Mouse (Mus musculus) heart, embryonic 15.5 days (tissue): ENCODE data around the gene Kmt5c. TPM values are rescaled to one million over a fixed set of nuclear protein-coding genes. Genes with fewer than 3 reads are reported as not detected.
A peak's percentile ranks its signal among the peaks of the same experiment; 100 is the strongest.

ENCODE experiments used
- ATAC-seq: fragments of 200-750 bp; cut with Nextera tagmentation; replicated peaks from 2 replicates; pipeline ENCODE4 v1.8.0; 2017; ENCODE audit warnings: low read depth, moderate TSS enrichment; ENCODE audit not compliant: insufficient number of reproducible peaks, insufficient read depth, low FRiP score
- H3K27ac ChIP-seq: fragments of 300-500 bp; sonication (generic); 2 replicates; pipeline ENCODE4 v1.5.1; 2015; ENCODE audit warnings: mild to moderate bottlenecking, inconsistent platforms
- H3K27me3 ChIP-seq: fragments of 300-500 bp; sonication (generic); 2 replicates; pipeline ENCODE4 v1.6.1; 2015; ENCODE audit warnings: inconsistent platforms
- H3K36me3 ChIP-seq: fragments of 300-500 bp; sonication (generic); 2 replicates; pipeline ENCODE4 v1.6.1; 2015; ENCODE audit warnings: mild to moderate bottlenecking, inconsistent platforms
- H3K4me1 ChIP-seq: fragments of 300-500 bp; sonication (generic); replicated peaks from 2 replicates; pipeline ENCODE4 v1.6.1; 2015; ENCODE audit warnings: inconsistent platforms
- H3K4me2 ChIP-seq: fragments of 300-500 bp; sonication (generic); 2 replicates; pipeline ENCODE4 v1.6.1; 2015; ENCODE audit warnings: inconsistent platforms, mild to moderate bottlenecking, moderate library complexity
- H3K4me3 ChIP-seq: fragments of 300-500 bp; sonication (generic); 2 replicates; pipeline ENCODE4 v1.5.1; 2015; ENCODE audit warnings: mild to moderate bottlenecking, inconsistent platforms
- H3K9ac ChIP-seq: fragments of 300-500 bp; sonication (generic); 2 replicates; pipeline ENCODE4 v1.6.1; 2015; ENCODE audit warnings: mild to moderate bottlenecking, inconsistent platforms
- H3K9me3 ChIP-seq: fragments of 300-500 bp; sonication (generic); replicated peaks from 2 replicates; pipeline ENCODE4 v1.6.1; 2016; ENCODE audit warnings: inconsistent platforms
- WGBS: fragments of 180-500 bp; shearing (Covaris S2); methylation state at CpG from one replicate; pipeline ENCODE4 v1.1.7; 2015; ENCODE audit warnings: mixed read lengths; 5-methylcytosine and 5-hydroxymethylcytosine counted together
- polyA plus RNA-seq: library from polyadenylated mRNA; unstranded; fragments of >200 nt; fragmentation: Nextera tagmentation; extraction: Ambion mirVana; gene quantifications from 2 replicates; pipeline ENCODE4 v1.2.1, GENCODE M21; 2015

Kmt5c gene
- polyA plus RNA-seq, 1 experiment from 2014 or later = 47.8 TPM

GRCm38 (mm10) chr7:4746326-4746980 lies 6.5 kb downstream of the Kmt5c start:
- Histone ChIP-seq H3K4me2 (no peak overlapping the region), H3K4me1 (peaks cover 17% of the 10 kb centered on the region), H3K9ac (no peak overlapping the region), H3K36me3 (peaks cover 20% of the 10 kb centered on the region; the same call in 1 of the 2 replicates), H3K27ac (no peak overlapping the region), H3K4me3 (no peak overlapping the region), H3K9me3 (no peaks in the 10 kb centered on the region), H3K27me3 (no peaks in the 10 kb centered on the region)
- WGBS = 85% methylated on average over 22 of the region's 22 CpGs
- no peak for ATAC-seq

DNA sequence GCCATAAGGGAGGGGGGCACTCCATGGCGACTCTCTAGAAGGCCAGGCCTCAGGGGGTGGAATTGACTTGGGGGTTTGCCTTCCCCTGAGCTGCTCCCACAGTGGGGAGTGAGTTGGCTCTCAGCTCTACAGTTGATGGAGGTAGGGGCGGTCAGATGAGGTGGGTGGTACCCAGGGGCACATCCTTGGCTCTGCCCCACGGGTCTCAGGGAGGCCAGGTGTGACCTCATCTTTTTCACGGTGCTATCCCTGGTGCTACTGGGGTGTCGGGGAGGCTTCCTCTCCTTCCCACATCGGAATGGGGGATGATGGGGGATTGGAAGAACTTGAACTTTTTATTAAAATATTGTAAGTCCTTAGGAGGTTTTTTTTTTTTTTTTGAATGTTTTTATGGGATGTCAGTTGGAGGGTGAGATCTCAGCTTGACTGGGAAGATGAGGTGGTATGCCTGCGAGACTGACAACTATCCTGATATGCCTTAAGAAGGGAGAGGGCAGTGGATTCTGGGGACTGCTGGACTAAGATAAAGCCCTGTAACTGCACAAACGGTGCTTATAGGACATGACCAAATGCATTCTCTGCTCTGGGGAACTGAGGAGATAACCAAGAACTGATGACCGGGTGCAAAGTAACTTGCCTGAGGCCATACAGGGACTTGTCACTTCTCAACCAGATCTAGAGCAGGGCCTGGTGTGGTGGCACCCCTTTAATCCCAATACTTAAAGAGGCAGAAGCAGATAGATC lies 7.4 kb downstream of the Kmt5c start:
- Histone ChIP-seq H3K9me3 (no peaks in the 10 kb centered on the region), H3K27me3 (no peaks in the 10 kb centered on the region), H3K4me2 (no peak overlapping the region), H3K27ac (no peak overlapping the region), H3K9ac (no peak overlapping the region), H3K4me1 (peaks cover 15% of the 10 kb centered on the region), H3K4me3 (no peak overlapping the region), H3K36me3 (peaks cover 20% of the 10 kb centered on the region; the same call in 1 of the 2 replicates)
- no peak for ATAC-seq
- WGBS = 55% methylated on average over 9 of the region's 9 CpGs

- H3K9ac ChIP-seq = no peak overlapping the region
- no peak for ATAC-seq
- peaks cover 16% of the 10 kb centered on the region for H3K4me1 ChIP-seq
- 68% methylated on average over 4 of the region's 4 CpGs for WGBS
- H3K4me3 ChIP-seq = no peak overlapping the region
- no peak overlapping the region for H3K27ac ChIP-seq
- no peaks in the 10 kb centered on the region for H3K27me3 ChIP-seq
- no peak overlapping the region for H3K4me2 ChIP-seq
- no peaks in the 10 kb centered on the region for H3K9me3 ChIP-seq
- H3K36me3 ChIP-seq = peaks cover 20% of the 10 kb centered on the region; the same call in 1 of the 2 replicates
Measured at GRCm38 (mm10) chr7:4748321-4748720, 8.4 kb downstream of the Kmt5c start.

- ATAC-seq = no peak
- Histone ChIP-seq H3K27me3 (no peaks in the 10 kb centered on the region), H3K9me3 (no peaks in the 10 kb centered on the region), H3K4me2 (no peak overlapping the region), H3K9ac (no peak overlapping the region), H3K36me3 (peaks cover 19% of the 10 kb centered on the region; the same call in 1 of the 2 replicates), H3K27ac (no peak overlapping the region), H3K4me1 (peaks cover 16% of the 10 kb centered on the region), H3K4me3 (no peak overlapping the region)
- 54% methylated on average over 2 of the region's 2 CpGs for WGBS
Measured at GRCm38 (mm10) chr7:4749169-4749568, 9.3 kb downstream of the Kmt5c start.

DNA sequence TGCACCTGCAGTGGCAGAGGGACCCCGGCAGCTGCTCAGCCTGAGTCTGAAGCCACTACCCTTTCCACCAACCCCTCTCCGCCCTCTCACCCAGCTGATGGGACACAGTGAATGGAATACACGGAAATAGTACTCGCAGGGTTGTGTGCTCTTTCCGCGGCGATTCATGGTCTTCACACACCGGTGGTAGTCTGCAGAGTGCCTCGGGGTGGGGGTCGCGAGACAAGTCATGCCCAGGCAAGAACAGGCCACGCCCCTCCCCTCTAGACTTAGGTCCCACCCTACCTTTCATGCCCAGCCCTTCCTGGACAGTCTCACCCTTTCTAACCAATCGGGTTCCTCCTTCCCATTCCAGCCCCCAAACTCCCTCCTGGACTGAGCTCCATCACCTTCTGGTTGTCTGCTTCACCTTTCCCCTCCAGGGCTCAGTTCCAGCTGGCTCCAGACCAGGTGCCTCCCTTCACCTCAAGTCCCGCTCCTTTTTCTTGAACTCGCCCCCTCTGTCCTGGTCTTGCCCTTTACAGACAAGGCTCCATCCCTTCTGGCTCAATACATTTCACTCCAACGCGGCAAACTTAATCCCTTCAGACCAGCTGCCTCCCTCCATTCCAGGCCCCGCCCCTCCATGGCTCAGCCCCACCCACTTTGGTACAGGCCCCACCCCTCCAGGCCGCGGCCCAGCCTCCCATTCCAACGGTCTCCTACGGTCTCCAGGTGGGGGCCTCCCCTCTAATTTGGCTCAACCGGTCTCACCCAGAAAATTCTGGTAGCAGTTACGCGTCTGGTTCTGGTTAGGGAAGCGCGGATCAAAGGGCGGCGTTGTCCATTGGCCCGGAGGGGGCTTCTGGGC lies 12.3 kb downstream of the Kmt5c start:
- ATAC-seq = peak; percentile 66
- H3K4me2 ChIP-seq = peak overlapping the region; percentile 72
- no peaks in the 10 kb centered on the region for H3K9me3 ChIP-seq
- H3K4me1 ChIP-seq = peaks cover 16% of the 10 kb centered on the region
- H3K9ac ChIP-seq = peak overlapping the region; percentile 10; the same call in 1 of the 2 replicates
- WGBS = 2% methylated on average over 30 of the region's 30 CpGs
- peak overlapping the region; percentile 50 for H3K4me3 ChIP-seq
- H3K36me3 ChIP-seq = no peaks in the 10 kb centered on the region
- no peaks in the 10 kb centered on the region for H3K27me3 ChIP-seq
- peak overlapping the region; percentile 48 for H3K27ac ChIP-seq

DNA sequence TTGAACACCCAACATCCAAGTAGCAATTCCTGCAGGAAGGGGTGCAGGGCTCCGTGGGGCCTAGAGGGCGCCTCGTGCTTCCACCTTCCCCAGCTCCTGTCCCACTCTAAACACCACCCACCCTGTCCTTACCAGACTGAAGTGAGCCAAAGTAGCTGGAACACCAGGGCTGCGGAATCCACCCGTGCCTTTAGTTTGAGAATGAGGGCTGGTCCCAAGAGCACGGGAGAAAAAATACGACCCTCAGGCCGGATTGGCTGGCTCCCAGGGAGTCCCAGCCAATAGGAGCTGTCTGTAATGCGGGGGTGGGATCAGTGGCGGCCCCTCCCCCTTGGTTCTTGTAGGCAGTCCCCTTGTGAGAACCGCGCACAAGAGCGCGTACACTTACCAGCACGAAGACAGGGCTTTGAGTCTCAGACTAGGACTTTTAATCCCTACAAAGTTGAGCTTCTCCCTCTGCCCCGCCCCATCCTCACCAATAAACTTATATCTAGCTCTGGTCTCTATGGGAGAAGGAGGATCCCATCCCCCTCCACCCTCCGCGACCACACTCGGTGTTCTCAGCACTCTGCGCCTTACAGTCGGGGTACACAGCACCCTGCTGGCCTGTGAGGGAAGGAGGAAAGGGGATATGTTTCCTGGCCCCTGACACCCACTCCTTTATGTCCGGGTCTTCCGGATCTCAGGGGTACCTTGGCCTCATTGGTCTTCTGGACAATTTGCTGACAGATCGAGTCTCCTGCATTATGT lies 13.1 kb downstream of the Kmt5c start, which contains the start of gene Cox6b2:
Gene Cox6b2 (minus strand): TSS at position 274 of the 750 bp plus-strand sequence.
- H3K4me2 ChIP-seq = peak within 1 kb of the TSS; percentile 72
- peak within 1 kb of the TSS; percentile 48 for H3K27ac ChIP-seq
- peaks cover 16% of the 10 kb centered on the region for H3K4me1 ChIP-seq
- no peaks in the 10 kb centered on the region for H3K27me3 ChIP-seq
- peak within 1 kb of the TSS; percentile 10; the same call in 1 of the 2 replicates for H3K9ac ChIP-seq
- H3K4me3 ChIP-seq = peak within 1 kb of the TSS; percentile 50
- WGBS = 2% methylated on average over 24 of the region's 24 CpGs
- no peaks in the 10 kb centered on the region for H3K36me3 ChIP-seq
- H3K9me3 ChIP-seq = no peaks in the 10 kb centered on the region
- ATAC-seq = peak; percentile 88

DNA sequence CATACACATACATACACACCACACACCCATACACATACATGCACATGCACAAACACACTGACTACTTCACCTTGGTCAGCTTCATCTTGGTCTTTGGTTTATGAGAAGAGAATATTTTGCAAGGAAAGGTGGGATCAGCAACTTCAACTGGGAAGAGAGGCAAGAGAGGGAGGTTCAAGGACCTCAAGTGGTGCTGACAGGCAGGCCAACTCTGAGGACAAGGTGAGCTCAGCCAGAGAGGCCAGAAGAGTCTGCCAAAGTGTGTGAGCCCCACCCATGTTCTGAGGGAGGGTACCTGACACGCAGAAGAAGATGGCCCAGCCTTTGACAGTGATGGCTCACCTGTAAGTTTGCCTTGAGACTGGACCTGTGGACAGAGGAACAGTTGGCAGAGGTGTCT lies 19.8 kb downstream of the Kmt5c start:
- Histone ChIP-seq H3K4me2 (no peak overlapping the region), H3K27ac (no peak overlapping the region), H3K9me3 (no peaks in the 10 kb centered on the region), H3K4me3 (no peak overlapping the region), H3K4me1 (no peaks in the 10 kb centered on the region), H3K9ac (no peak overlapping the region), H3K36me3 (no peaks in the 10 kb centered on the region), H3K27me3 (no peaks in the 10 kb centered on the region)
- ATAC-seq = no peak
- WGBS = 35% methylated on average over 1 of the region's 1 CpGs

- Histone ChIP-seq H3K9me3 (no peaks in the 10 kb centered on the region), H3K9ac (no peak overlapping the region), H3K4me2 (no peak overlapping the region), H3K36me3 (no peaks in the 10 kb centered on the region), H3K4me3 (no peak overlapping the region), H3K4me1 (0 out of 2 replicates have a peak, but pooled peaks cover 3% of the 10 kb centered on the region), H3K27ac (no peak overlapping the region), H3K27me3 (no peaks in the 10 kb centered on the region)
- no peak for ATAC-seq
- WGBS = 35% methylated on average over 4 of the region's 4 CpGs
Measured at GRCm38 (mm10) chr7:4764946-4765710, 25.2 kb downstream of the Kmt5c start.

DNA sequence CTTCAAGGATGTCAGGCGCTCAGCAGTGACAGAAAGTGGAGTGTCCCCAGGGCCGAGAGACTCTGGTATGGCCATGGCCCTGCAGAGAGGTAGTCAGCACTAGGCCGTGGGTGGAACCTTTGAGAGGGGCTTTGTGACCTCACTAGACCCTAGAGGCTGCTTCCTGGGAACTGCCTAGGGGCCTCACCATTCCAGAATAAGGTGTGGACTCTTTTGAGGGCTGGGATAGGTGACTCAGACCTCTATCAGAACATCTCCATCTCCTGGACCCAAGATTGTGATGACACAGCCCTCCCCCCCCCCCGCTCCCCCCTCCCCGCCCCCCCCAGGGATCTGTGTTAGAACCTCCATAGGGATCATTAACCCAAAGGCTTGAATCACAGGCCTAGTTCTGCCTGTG lies 31.3 kb downstream of the Kmt5c start, which contains the start of gene Fam71e2:
Gene Fam71e2 (minus strand): TSS at position 101 of the 400 bp plus-strand sequence.
- H3K4me2 ChIP-seq = no peak within 1 kb of the TSS
- no peak within 1 kb of the TSS for H3K9ac ChIP-seq
- ATAC-seq = no peak
- 59% methylated on average over 3 of the region's 5 CpGs for WGBS
- no peaks in the 10 kb centered on the region for H3K9me3 ChIP-seq
- H3K27me3 ChIP-seq = peaks cover 20% of the 10 kb centered on the region
- no peak within 1 kb of the TSS for H3K4me3 ChIP-seq
- no peaks in the 10 kb centered on the region for H3K4me1 ChIP-seq
- H3K36me3 ChIP-seq = no peaks in the 10 kb centered on the region
- H3K27ac ChIP-seq = no peak within 1 kb of the TSS

DNA sequence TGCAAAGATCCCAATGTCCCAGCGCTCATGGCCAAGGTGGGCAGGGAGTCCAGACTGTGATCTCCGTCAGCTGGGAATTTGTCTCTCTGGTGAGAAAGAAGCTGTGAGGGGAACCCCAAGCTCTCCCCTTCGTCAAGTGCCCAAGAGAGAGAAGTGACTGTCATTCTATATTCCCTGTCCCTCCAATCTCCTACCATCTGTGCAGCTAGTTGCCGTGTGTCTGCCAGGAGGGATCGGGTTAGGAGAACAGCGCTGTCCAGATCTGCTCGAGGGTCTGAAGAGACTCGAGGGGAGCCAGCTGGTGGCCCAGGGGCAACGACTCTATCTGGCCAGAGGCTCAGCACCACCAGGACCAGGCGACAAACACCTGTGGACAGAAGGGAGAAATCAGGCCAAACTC lies 36.2 kb downstream of the Kmt5c start:
- Histone ChIP-seq H3K9me3 (no peaks in the 10 kb centered on the region), H3K9ac (no peak overlapping the region), H3K4me1 (peaks cover 9% of the 10 kb centered on the region), H3K4me2 (no peak overlapping the region), H3K4me3 (no peak overlapping the region), H3K27me3 (peaks cover 63% of the 10 kb centered on the region), H3K27ac (no peak overlapping the region), H3K36me3 (no peaks in the 10 kb centered on the region)
- WGBS = 40% methylated on average over 10 of the region's 10 CpGs
- no peak for ATAC-seq
